In genomic region chr1:179865561-179865960, GRCm38 (mm10) we compare ENCODE assay signal across 9 mouse cellular contexts.
DNase-seq lines count a peak whose midpoint lies in the region; ATAC-seq lines count a peak whose summit lies in the region.
"Had no signal": no experiment of that assay in that cellular context is flagged by ENCODE, and none has a peak within 500 bp of the region (broad histone marks: within the 10 kb centered on the region; RNA-seq: fewer than 3 reads in every experiment).

No protein-coding gene starts in this region.

- ATAC-seq in midbrain, embryonic 11.5 days (ENCODE audit: low FRiP score): no peak
- ATAC-seq in midbrain, embryonic 16.5 days: no peak
- ATAC-seq in limb, embryonic 15.5 days (ENCODE audit: insufficient number of reproducible peaks, low FRiP score, low TSS enrichment, low read depth): no peak
- ATAC-seq in forebrain, embryonic 14.5 days: no peak
- no peak for ATAC-seq in monocyte, adult 5-6 weeks (replicated peaks; ENCODE audit: insufficient number of reproducible peaks, low FRiP score, low TSS enrichment, poor library complexity, severe bottlenecking)

- no peaks in the 10 kb centered on the region for H3K36me3 ChIP-seq in midbrain, embryonic 11.5 days (ENCODE audit: control insufficient read depth, insufficient read depth, low read length)
- no peaks in the 10 kb centered on the region for H3K36me3 ChIP-seq in midbrain, embryonic 16.5 days (ENCODE audit: control insufficient read depth, insufficient read depth, low read length)
- no peaks in the 10 kb centered on the region for H3K36me3 ChIP-seq in limb, embryonic 15.5 days
- no peaks in the 10 kb centered on the region for H3K36me3 ChIP-seq in forebrain, embryonic 14.5 days (ENCODE audit: control insufficient read depth, insufficient read depth, low read length)

- H3K9me3 ChIP-seq in midbrain, embryonic 11.5 days (ENCODE audit: control insufficient read depth, low read length): no peaks in the 10 kb centered on the region
- H3K9me3 ChIP-seq in midbrain, embryonic 16.5 days (replicated peaks; ENCODE audit: control insufficient read depth, low read length, poor library complexity, severe bottlenecking): no peaks in the 10 kb centered on the region
- H3K9me3 ChIP-seq in limb, embryonic 15.5 days: no peaks in the 10 kb centered on the region
- no peaks in the 10 kb centered on the region for H3K9me3 ChIP-seq in forebrain, embryonic 14.5 days (replicated peaks; ENCODE audit: control insufficient read depth, low read length)

- H3K27me3 ChIP-seq in midbrain, embryonic 11.5 days (ENCODE audit: control insufficient read depth, insufficient read depth, low read length): no peaks in the 10 kb centered on the region
- H3K27me3 ChIP-seq in midbrain, embryonic 16.5 days (ENCODE audit: control insufficient read depth, insufficient read depth, low read depth, low read length): no peaks in the 10 kb centered on the region
- H3K27me3 ChIP-seq in limb, embryonic 15.5 days: no peaks in the 10 kb centered on the region
- no peaks in the 10 kb centered on the region for H3K27me3 ChIP-seq in forebrain, embryonic 14.5 days (replicated peaks; ENCODE audit: control insufficient read depth, insufficient read depth, low read length)

- H3K9ac ChIP-seq in midbrain, embryonic 11.5 days (ENCODE audit: low read length): no peak overlapping the region
- H3K9ac ChIP-seq in midbrain, embryonic 16.5 days (ENCODE audit: low read depth, low read length): no peak overlapping the region
- no peak overlapping the region for H3K9ac ChIP-seq in limb, embryonic 15.5 days
- no peak overlapping the region for H3K9ac ChIP-seq in forebrain, embryonic 14.5 days (ENCODE audit: low read length)

- no peak overlapping the region for H3K4me2 ChIP-seq in midbrain, embryonic 11.5 days
- H3K4me2 ChIP-seq in midbrain, embryonic 16.5 days (ENCODE audit: low read length): no peak overlapping the region
- no peak overlapping the region for H3K4me2 ChIP-seq in limb, embryonic 15.5 days
- no peak overlapping the region for H3K4me2 ChIP-seq in forebrain, embryonic 14.5 days (ENCODE audit: low read length)

- intact Hi-C loops in heart, postnatal 10 days (cut with DNase I): loop anchor here (2.0 kb wide), 1 partner anchor 93 kb away; no protein-coding TSS in a partner anchor
- intact Hi-C loops in left cerebral cortex, postnatal 14 days (cut with DNase I): no loop called here

- H3K27ac ChIP-seq in midbrain, embryonic 11.5 days (ENCODE audit: low read depth, low read length): no peak overlapping the region
- H3K27ac ChIP-seq in midbrain, embryonic 16.5 days (ENCODE audit: low read length): no peak overlapping the region
- 0 out of 2 replicates have a peak overlapping the region, but pooled peaks have one; percentile 48 for H3K27ac ChIP-seq in limb, embryonic 15.5 days
- H3K27ac ChIP-seq in forebrain, embryonic 14.5 days (ENCODE audit: low read depth, low read length): no peak overlapping the region

- H3K4me1 ChIP-seq in midbrain, embryonic 11.5 days (ENCODE audit: control insufficient read depth, insufficient read depth, low read length): no peaks in the 10 kb centered on the region
- no peaks in the 10 kb centered on the region for H3K4me1 ChIP-seq in midbrain, embryonic 16.5 days (ENCODE audit: control insufficient read depth, insufficient read depth, low read length)
- H3K4me1 ChIP-seq in limb, embryonic 15.5 days: no peaks in the 10 kb centered on the region
- no peaks in the 10 kb centered on the region for H3K4me1 ChIP-seq in forebrain, embryonic 14.5 days (ENCODE audit: control insufficient read depth, insufficient read depth, low read length)

- DNase-seq in midbrain, embryonic 11.5 days (ENCODE audit: low spot score, missing footprints): peak; percentile 61
- DNase-seq in heart, postnatal 10 days: peak; percentile 46 to 59
- DNase-seq in layer of hippocampus, adult 9-10 months (ENCODE audit: low spot score): no peak
- no peak for DNase-seq in forebrain, embryonic 14.5 days (ENCODE audit: low spot score)
- DNase-seq in left cerebral cortex, postnatal 14 days (ENCODE audit: low spot score in 2 of 2): no peak
- DNase-seq: cerebellum, adult 8-10 months had no signal

- H3K4me3 ChIP-seq in midbrain, embryonic 11.5 days (ENCODE audit: low read depth, low read length): no peak overlapping the region
- H3K4me3 ChIP-seq in midbrain, embryonic 16.5 days (ENCODE audit: low read depth, low read length): no peak overlapping the region
- no peak overlapping the region for H3K4me3 ChIP-seq in limb, embryonic 15.5 days
- no peak overlapping the region for H3K4me3 ChIP-seq in forebrain, embryonic 14.5 days (ENCODE audit: low read depth, low read length)

- WGBS in midbrain, embryonic 11.5 days: 70% methylated on average over 11 of the region's 11 CpGs
- WGBS in midbrain, embryonic 16.5 days: 83% methylated on average over 11 of the region's 11 CpGs
- WGBS in limb, embryonic 15.5 days: 58% methylated on average over 11 of the region's 11 CpGs
- WGBS in forebrain, embryonic 14.5 days: 86% methylated on average over 11 of the region's 11 CpGs

Comparison
In these comparisons a context has a peak if more than half of its experiments do, and no peak if none do; other contexts are left out.
1. DNase-seq: peak in midbrain, embryonic 11.5 days (single experiment) and heart, postnatal 10 days (2 of 2); none in layer of hippocampus, adult 9-10 months (single experiment), forebrain, embryonic 14.5 days (single experiment) and left cerebral cortex, postnatal 14 days (0 of 2).